Mouse (Mus musculus) lung, postnatal 0 days (tissue): ENCODE measurements around the gene Hpse2.

Experiments used
- CTCF ChIP-seq: IDR thresholded peaks from 2 replicates; pipeline ENCODE4 v1.5.1; 2016; ENCODE audit warnings: antibody characterized with exemption, mild to moderate bottlenecking
- EP300 ChIP-seq: IDR thresholded peaks from 2 replicates; pipeline ENCODE4 v1.6.1; 2016; ENCODE audit warnings: antibody characterized with exemption, mild to moderate bottlenecking, control low read depth

DNA sequence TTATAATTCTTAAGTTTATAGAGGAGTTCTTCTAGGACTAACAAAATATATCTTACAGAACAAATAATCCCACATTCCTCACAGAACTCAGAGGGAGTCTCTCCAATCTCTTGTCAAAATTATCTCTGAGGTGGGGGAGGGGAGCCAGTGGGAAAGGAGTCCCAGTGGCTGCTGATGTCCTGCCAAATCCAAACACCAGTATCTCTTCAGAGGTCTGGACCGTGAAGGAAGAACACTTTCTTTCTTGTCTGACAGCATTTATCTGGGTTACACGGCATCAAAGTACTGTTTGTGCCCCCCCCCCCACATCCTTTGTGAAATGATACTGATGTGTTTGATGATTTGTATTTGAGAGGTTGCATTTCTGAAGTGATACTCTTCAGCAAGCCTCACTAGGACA lies 213.3 kb downstream of the Hpse2 start:
- TF ChIP-seq CTCF = no peak
- no peak for TF ChIP-seq EP300
